Comparison of ENCODE assay signal across 22 mouse cellular contexts in the genomic region with DNA sequence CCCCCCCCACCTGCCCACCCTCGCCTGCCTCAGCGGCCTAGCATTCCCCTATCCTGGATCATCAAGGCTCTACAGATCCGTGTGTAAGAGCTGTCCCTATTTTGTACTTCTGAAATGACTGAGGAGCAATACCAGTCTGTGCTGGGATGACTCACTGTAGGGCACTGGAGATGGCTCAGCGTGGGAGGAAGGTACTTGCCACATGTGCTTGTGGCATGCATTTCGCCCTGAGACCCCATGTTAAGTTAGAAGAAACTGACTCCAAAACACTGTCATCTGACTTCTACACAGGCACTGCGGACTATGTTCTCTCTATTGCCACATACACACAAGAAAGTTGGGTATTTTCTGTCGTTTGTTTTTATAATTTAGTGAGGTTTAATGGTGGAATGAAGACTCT.
DNase-seq lines count a peak whose midpoint lies in the region; TF ChIP-seq lines count a peak whose summit lies in the region.
"Had no signal": no experiment of that assay in that cellular context is flagged by ENCODE, and none has a peak within 500 bp of the region (broad histone marks: within the 10 kb centered on the region; RNA-seq: fewer than 3 reads in every experiment).

No protein-coding gene starts in this region.

- DNase-seq in adrenal gland, adult (ENCODE audit: inconsistent age in 2 of 2, low spot score in 1 of 2), result peak; percentile 10 to 51
- no peak for DNase-seq in adrenal gland, adult 18-20 months (ENCODE audit: low spot score in 2 of 2)
- peak; percentile 8 to 18 for DNase-seq in adrenal gland, postnatal 36 days
- DNase-seq in adrenal gland, postnatal 25 days, result no peak
- DNase-seq in cerebellum, postnatal 25 days, result no peak
- DNase-seq: adrenal gland, postnatal 10 days; B cell, adult 2 months; cerebellum, adult 11-12 months; cerebellum, adult 2 months; cerebellum, adult 9-10 months; cerebellum, postnatal 10 days; cerebellum, postnatal 36 days; embryo, embryonic 11 days had no signal

- peak overlapping the region; percentile 49 for H3K4me2 ChIP-seq in myocyte (ENCODE audit: low read depth)
- H3K4me2 ChIP-seq: embryonic facial prominence, embryonic 13.5 days; embryonic facial prominence, embryonic 15.5 days; forebrain, embryonic 12.5 days had no signal

- H3K4me3 ChIP-seq in myocyte, result no peak overlapping the region
- H3K4me3 ChIP-seq: embryonic facial prominence, embryonic 13.5 days; embryonic facial prominence, embryonic 15.5 days; erythroblast, embryonic 14.5 days; forebrain, embryonic 10.5 days; forebrain, embryonic 12.5 days had no signal

- H3K36me3 ChIP-seq in myocyte (ENCODE audit: control insufficient read depth, insufficient read depth), result no peaks in the 10 kb centered on the region
- H3K36me3 ChIP-seq: embryonic facial prominence, embryonic 13.5 days; embryonic facial prominence, embryonic 15.5 days; forebrain, embryonic 10.5 days; forebrain, embryonic 12.5 days; G1E had no signal

- H3K79me2 ChIP-seq in myocyte (ENCODE audit: control insufficient read depth, insufficient read depth), result no peaks in the 10 kb centered on the region

- H3K27me3 ChIP-seq in myocyte (ENCODE audit: control insufficient read depth, insufficient read depth, insufficient read length), result no peaks in the 10 kb centered on the region
- H3K27me3 ChIP-seq: CH12.LX; embryonic facial prominence, embryonic 13.5 days; embryonic facial prominence, embryonic 15.5 days; Patski had no signal

- no peak for TF ChIP-seq POLR2A in myocyte (IDR thresholded peaks at IDR 0.05; ENCODE audit: insufficient read length, low read depth)

- no peak overlapping the region for H3ac ChIP-seq in myocyte (ENCODE audit: control insufficient read depth, insufficient read length)

TF ChIP-seq in myocyte, 11 proteins besides CTCF, POLR2A, EP300 and RAD21:
- peak in 1 of 3 experiments; percentile 60 for TF ChIP-seq MYOD1 (IDR thresholded peaks at IDR 0.05; ENCODE audit: control insufficient read depth in 1 of 3, insufficient read length in 2 of 3, low read depth in 2 of 3)
- TF ChIP-seq POLR2AphosphoS2 (IDR thresholded peaks at IDR 0.05; ENCODE audit: insufficient read length, low read depth), result no peak
- no peak for TF ChIP-seq TCF12 (IDR thresholded peaks at IDR 0.05; ENCODE audit: insufficient read depth, poor library complexity, severe bottlenecking)
- TF ChIP-seq TCF3 (IDR thresholded peaks at IDR 0.05; ENCODE audit: insufficient read length, low read depth), result no peak
- no peak for TF ChIP-seq USF1 (IDR thresholded peaks at IDR 0.05; ENCODE audit: low read depth)
- peak in 1 of 3 experiments; percentile 19 for TF ChIP-seq MYOG (IDR thresholded peaks at IDR 0.05; ENCODE audit: control insufficient read depth in 1 of 3, insufficient read depth in 1 of 3, insufficient read length in 2 of 3, low read depth in 2 of 3)
- TF ChIP-seq REST (IDR thresholded peaks at IDR 0.05; ENCODE audit: insufficient read depth, insufficient read length), result no peak
TF ChIP-seq in myocyte: peak in this region for 2.

Comparison
In these comparisons a context has a peak if more than half of its experiments do, and no peak if none do; other contexts are left out.
1. DNase-seq: peak in adrenal gland, adult (2 of 2) and adrenal gland, postnatal 36 days (2 of 2); none in adrenal gland, adult 18-20 months (0 of 2), adrenal gland, postnatal 25 days (single experiment) and cerebellum, postnatal 25 days (0 of 2).